Mouse (Mus musculus) kidney, adult 2 months (tissue): ENCODE measurements around the gene Tm2d3.
A peak's percentile ranks its signal among the peaks of the same experiment; 100 is the strongest.

Source experiments
- CTCF ChIP-seq: fragments of 200-500 bp; conservative IDR thresholded peaks from 2 replicates; pipeline ENCODE4 v1.5.1; 2011; ENCODE audit warnings: low read depth, mild to moderate bottlenecking, control low read depth, low read length, moderate library complexity, mixed read lengths; ENCODE audit not compliant: insufficient read depth, insufficient read length
- POLR2A ChIP-seq: fragments of 200-500 bp; IDR thresholded peaks from one replicate; pipeline ENCODE4 v1.6.1; 2011; ENCODE audit warnings: low read depth, low read length, control low read depth

DNA sequence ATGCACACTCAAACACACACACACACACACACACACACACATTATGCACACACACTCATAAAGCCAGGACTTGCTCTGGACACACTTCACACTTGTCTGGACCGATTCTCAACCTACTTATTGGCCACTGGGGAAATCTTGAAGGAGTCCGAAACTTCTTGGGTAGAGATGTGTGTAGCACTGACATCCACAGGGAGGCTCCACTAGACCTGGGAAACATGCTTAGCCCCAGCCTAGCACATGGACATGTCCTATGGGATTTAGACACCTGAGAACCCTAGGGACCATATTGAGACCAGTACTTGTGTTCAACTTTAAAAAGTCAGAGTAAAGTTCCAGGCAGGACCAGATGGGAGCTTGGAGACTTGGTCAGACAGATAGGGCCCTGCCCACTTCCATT, 43.1 kb downstream of the Tm2d3 start:
- peak; percentile 58 for TF ChIP-seq CTCF
- TF ChIP-seq POLR2A, result no peak
